Mouse (Mus musculus) liver, adult 2 months (tissue): ENCODE measurements around the gene Cabp5.

Source experiments
- CTCF ChIP-seq: fragments of 200-500 bp; IDR thresholded peaks from 2 replicates; pipeline ENCODE4 v1.5.1; 2011; ENCODE audit warnings: low read depth, low read length, control low read depth
- POLR2A ChIP-seq: fragments of 200-500 bp; IDR thresholded peaks from 2 replicates; pipeline ENCODE4 v1.6.1; 2011; ENCODE audit warnings: low read length, control low read depth; ENCODE audit not compliant: insufficient read depth; ENCODE audit errors: extremely low read depth

GRCm38 (mm10) chr7:13355943-13356342, 42.0 kb upstream of the Cabp5 start:
- TF ChIP-seq POLR2A (no peak), CTCF (no peak)
